Mouse (Mus musculus) forebrain, embryonic 16.5 days (tissue): ENCODE measurements at regions not wholly inside any gene's neighbourhood (a gene's known extent, or its start where the extent isn't known, plus 50 kb on each side); places are given as distances from the start of the nearest gene placed in this dataset.

Experiments used
- ATAC-seq: fragments of 200-750 bp; cut with Nextera tagmentation; 2 replicates; pipeline ENCODE4 v1.8.0; 2017; ENCODE audit warnings: mild to moderate bottlenecking, moderate library complexity
- H3K27ac ChIP-seq: fragments of 300-500 bp; sonication (generic); 2 replicates; pipeline ENCODE4 v1.5.1; 2014; ENCODE audit warnings: low read length, control low read depth
- H3K27me3 ChIP-seq: fragments of 300-500 bp; sonication (generic); replicated peaks from 2 replicates; pipeline ENCODE4 v1.6.1; 2014; ENCODE audit warnings: low read length; ENCODE audit not compliant: control insufficient read depth, insufficient read depth
- H3K36me3 ChIP-seq: fragments of 300-500 bp; sonication (generic); 2 replicates; pipeline ENCODE4 v1.6.1; 2014; ENCODE audit not compliant: control insufficient read depth, insufficient read depth
- H3K4me1 ChIP-seq: fragments of 300-500 bp; sonication (generic); replicated peaks from 2 replicates; pipeline ENCODE4 v1.6.1; 2014; ENCODE audit warnings: low read length; ENCODE audit not compliant: control insufficient read depth, insufficient read depth
- H3K4me2 ChIP-seq: fragments of 300-500 bp; sonication (generic); 2 replicates; pipeline ENCODE4 v1.6.1; 2014; ENCODE audit warnings: mild to moderate bottlenecking, low read length, control low read depth
- H3K4me3 ChIP-seq: fragments of 300-500 bp; sonication (generic); replicated peaks from 2 replicates; pipeline ENCODE4 v1.5.1; 2014; ENCODE audit warnings: mild to moderate bottlenecking, low read length, control low read depth
- H3K9ac ChIP-seq: fragments of 300-500 bp; sonication (generic); replicated peaks from 2 replicates; pipeline ENCODE4 v1.6.1; 2014; ENCODE audit warnings: low read depth, low read length, control low read depth
- H3K9me3 ChIP-seq: fragments of 300-500 bp; sonication (generic); 2 replicates; pipeline ENCODE4 v1.6.1; 2016; ENCODE audit warnings: low read length; ENCODE audit not compliant: control insufficient read depth
- WGBS: fragments of 180-500 bp; shearing (Covaris S2); extraction: QIAGEN DNeasy Blood & Tissue Kit; methylation state at CpG from one replicate; pipeline ENCODE4 v1.1.7; 2014; 5-methylcytosine and 5-hydroxymethylcytosine counted together

- no peaks in the 10 kb centered on the region for H3K36me3 ChIP-seq
- no peaks in the 10 kb centered on the region for H3K27me3 ChIP-seq
- H3K4me3 ChIP-seq = no peak overlapping the region
- no peak overlapping the region for H3K27ac ChIP-seq
- H3K4me2 ChIP-seq = no peak overlapping the region
- no peak for ATAC-seq
- no peaks in the 10 kb centered on the region for H3K9me3 ChIP-seq
- no peaks in the 10 kb centered on the region for H3K4me1 ChIP-seq
- no peak overlapping the region for H3K9ac ChIP-seq
Measured at GRCm38 (mm10) chr1:94582526-94582925, 530.2 kb upstream of the Pdcd1 start.

GRCm38 (mm10) chr1:94581650-94582405, 529.5 kb upstream of the Pdcd1 start:
- no peaks in the 10 kb centered on the region for H3K36me3 ChIP-seq
- no peaks in the 10 kb centered on the region for H3K27me3 ChIP-seq
- H3K4me3 ChIP-seq = no peak overlapping the region
- no peaks in the 10 kb centered on the region for H3K4me1 ChIP-seq
- H3K9ac ChIP-seq = no peak overlapping the region
- no peak overlapping the region for H3K27ac ChIP-seq
- no peak for ATAC-seq
- no peaks in the 10 kb centered on the region for H3K9me3 ChIP-seq
- 62% methylated on average over 4 of the region's 4 CpGs for WGBS
- H3K4me2 ChIP-seq = no peak overlapping the region

GRCm38 (mm10) chr1:94532773-94533541, 480.6 kb upstream of the Pdcd1 start:
- Histone ChIP-seq H3K4me2 (no peak overlapping the region), H3K36me3 (no peaks in the 10 kb centered on the region), H3K4me3 (no peak overlapping the region), H3K27me3 (no peaks in the 10 kb centered on the region), H3K9me3 (no peaks in the 10 kb centered on the region), H3K9ac (no peak overlapping the region), H3K4me1 (no peaks in the 10 kb centered on the region), H3K27ac (no peak overlapping the region)
- peak; percentile 63 for ATAC-seq
- WGBS = 61% methylated on average over 4 of the region's 4 CpGs

- Histone ChIP-seq H3K27me3 (no peaks in the 10 kb centered on the region), H3K4me3 (no peak overlapping the region), H3K36me3 (no peaks in the 10 kb centered on the region), H3K27ac (peak overlapping the region; percentile 57), H3K4me2 (no peak overlapping the region), H3K4me1 (peaks cover 10% of the 10 kb centered on the region), H3K9me3 (no peaks in the 10 kb centered on the region), H3K9ac (no peak overlapping the region)
- 6% methylated on average over 4 of the region's 4 CpGs for WGBS
- ATAC-seq = peak; percentile 68; the same call in 1 of the 2 replicates
Measured at GRCm38 (mm10) chr1:94504080-94504520, 451.7 kb upstream of the Pdcd1 start.

- Histone ChIP-seq H3K4me3 (no peak overlapping the region), H3K27me3 (no peaks in the 10 kb centered on the region), H3K9ac (no peak overlapping the region), H3K4me2 (no peak overlapping the region), H3K4me1 (peaks cover 10% of the 10 kb centered on the region), H3K36me3 (no peaks in the 10 kb centered on the region), H3K27ac (peak overlapping the region; percentile 57), H3K9me3 (no peaks in the 10 kb centered on the region)
- 11% methylated on average over 6 of the region's 6 CpGs for WGBS
- ATAC-seq = peak; percentile 88
Measured at GRCm38 (mm10) chr1:94503379-94504079, 451.2 kb upstream of the Pdcd1 start.

GRCm38 (mm10) chr1:94502066-94502861, 449.9 kb upstream of the Pdcd1 start:
- H3K9me3 ChIP-seq = no peaks in the 10 kb centered on the region
- no peaks in the 10 kb centered on the region for H3K27me3 ChIP-seq
- H3K9ac ChIP-seq = no peak overlapping the region
- H3K27ac ChIP-seq = peak overlapping the region; percentile 55
- no peak overlapping the region for H3K4me2 ChIP-seq
- peaks cover 10% of the 10 kb centered on the region for H3K4me1 ChIP-seq
- whole genome bisulfite sequencing = 26% methylated on average over 6 of the region's 6 CpGs
- H3K4me3 ChIP-seq = no peak overlapping the region
- H3K36me3 ChIP-seq = no peaks in the 10 kb centered on the region
- ATAC-seq = peak; percentile 43

GRCm38 (mm10) chr1:94496992-94497391, 444.6 kb upstream of the Pdcd1 start:
- no peaks in the 10 kb centered on the region for H3K27me3 ChIP-seq
- H3K9ac ChIP-seq = no peak overlapping the region
- no peaks in the 10 kb centered on the region for H3K36me3 ChIP-seq
- ATAC-seq = no peak
- WGBS = 94% methylated on average over 2 of the region's 2 CpGs
- no peak overlapping the region for H3K4me2 ChIP-seq
- no peak overlapping the region for H3K4me3 ChIP-seq
- no peak overlapping the region for H3K27ac ChIP-seq
- H3K9me3 ChIP-seq = no peaks in the 10 kb centered on the region
- H3K4me1 ChIP-seq = no peaks in the 10 kb centered on the region

- no peak overlapping the region for H3K27ac ChIP-seq
- no peaks in the 10 kb centered on the region for H3K36me3 ChIP-seq
- H3K4me1 ChIP-seq = no peaks in the 10 kb centered on the region
- no peaks in the 10 kb centered on the region for H3K9me3 ChIP-seq
- 81% methylated on average over 3 of the region's 3 CpGs for WGBS
- H3K4me2 ChIP-seq = no peak overlapping the region
- no peak overlapping the region for H3K9ac ChIP-seq
- no peak overlapping the region for H3K4me3 ChIP-seq
- no peak for ATAC-seq
- no peaks in the 10 kb centered on the region for H3K27me3 ChIP-seq
Measured at GRCm38 (mm10) chr1:94496341-94496740, 444.0 kb upstream of the Pdcd1 start.
